Mouse (Mus musculus) MEL (cell line): ENCODE data around the gene Gpr27.

Experiments used
- CTCF ChIP-seq, 3 experiments: IDR thresholded peaks in 2 of 3; conservative IDR thresholded peaks in 1 of 3; 2 replicates each; pipeline ENCODE4 v1.5.1; 2011 to 2012; ENCODE audit warnings: low read length in 3 of 3, low read depth in 2 of 3, mild to moderate bottlenecking in 2 of 3, improper control_type of control experiment in 1 of 3, inconsistent platforms in 1 of 3, mixed read lengths in 1 of 3, moderate library complexity in 1 of 3; ENCODE audit not compliant: control insufficient read depth in 1 of 3, insufficient read depth in 1 of 3, poor library complexity in 1 of 3, severe bottlenecking in 1 of 3
- EP300 ChIP-seq, 2 experiments: IDR thresholded peaks; 2 replicates each; pipeline ENCODE4 v1.6.1; 2011; ENCODE audit warnings: improper control_type of control experiment in 2 of 2, low read length in 2 of 2, low read depth in 1 of 2, mild to moderate bottlenecking in 1 of 2
- GABPA ChIP-seq: IDR thresholded peaks from 2 replicates; pipeline ENCODE4 v1.6.1; 2012; ENCODE audit warnings: low read depth, mild to moderate bottlenecking, inconsistent platforms, low read length, improper control_type of control experiment, moderate library complexity
- HCFC1 ChIP-seq: IDR thresholded peaks from 2 replicates; pipeline ENCODE4 v1.6.1; 2012; ENCODE audit warnings: low read depth, mild to moderate bottlenecking, inconsistent platforms, low read length, improper control_type of control experiment, moderate library complexity
- NELFE ChIP-seq: IDR thresholded peaks from 2 replicates; pipeline ENCODE4 v1.6.1; 2011; ENCODE audit warnings: low read depth, low read length, improper control_type of control experiment
- POLR2A ChIP-seq, 2 experiments: IDR thresholded peaks; 2 replicates each; pipeline ENCODE4 v1.6.1; 2011 to 2012; ENCODE audit warnings: low read length in 2 of 2, mild to moderate bottlenecking in 2 of 2, control low read depth in 1 of 2, improper control_type of control experiment in 1 of 2, low read depth in 1 of 2, moderate library complexity in 1 of 2; ENCODE audit not compliant: control insufficient read depth in 1 of 2, insufficient read depth in 1 of 2, poor library complexity in 1 of 2
- POLR2AphosphoS5 ChIP-seq: IDR thresholded peaks from 2 replicates; pipeline ENCODE4 v1.6.1; 2012; ENCODE audit warnings: low read depth, borderline replicate concordance, mild to moderate bottlenecking, inconsistent platforms, low read length, moderate library complexity, mixed read lengths
- RCOR1 ChIP-seq: IDR thresholded peaks from 2 replicates; pipeline ENCODE4 v1.6.1; 2012; ENCODE audit warnings: low read depth, mild to moderate bottlenecking, inconsistent platforms, low read length, improper control_type of control experiment
- TAL1 ChIP-seq: IDR thresholded peaks from 2 replicates; pipeline ENCODE4 v1.6.1; 2012; ENCODE audit warnings: mild to moderate bottlenecking, inconsistent platforms, low read length, moderate library complexity, mixed read lengths
- TBP ChIP-seq: IDR thresholded peaks from 2 replicates; pipeline ENCODE4 v1.8.0; 2011; ENCODE audit warnings: low read depth, low read length, improper control_type of control experiment
- USF1 ChIP-seq: IDR thresholded peaks from 2 replicates; pipeline ENCODE4 v1.6.1; 2014; ENCODE audit warnings: low read depth, mild to moderate bottlenecking, inconsistent platforms, low read length, improper control_type of control experiment, moderate library complexity
- ZMIZ1 ChIP-seq: IDR thresholded peaks from 2 replicates; pipeline ENCODE4 v1.6.1; 2012; ENCODE audit warnings: low read depth, mild to moderate bottlenecking, inconsistent platforms, low read length, improper control_type of control experiment, moderate library complexity
- ZNF384 ChIP-seq: IDR thresholded peaks from 2 replicates; pipeline ENCODE4 v1.6.1; 2012; ENCODE audit warnings: low read depth, mild to moderate bottlenecking, inconsistent platforms, low read length, improper control_type of control experiment

GRCm38 (mm10) chr6:99649307-99649706 lies 43.2 kb upstream of the Gpr27 start:
- TF ChIP-seq RCOR1 (no peak), POLR2A (IDR thresholded peaks at IDR 0.05; ENCODE audit: control insufficient read depth in 1 of 2, insufficient read depth in 1 of 2, low read depth in 1 of 2, low read length in 2 of 2, poor library complexity in 1 of 2) (no peak), EP300 (IDR thresholded peaks at IDR 0.05; ENCODE audit: low read depth in 1 of 2, low read length in 2 of 2) (no peak), TAL1 (no peak), POLR2AphosphoS5 (no peak), NELFE (no peak), CTCF (IDR thresholded peaks at IDR 0.05 in 2 of 3, conservative IDR thresholded peaks at IDR 0.05 in 1 of 3; ENCODE audit: control insufficient read depth in 1 of 3, insufficient read depth in 1 of 3, low read depth in 2 of 3, low read length in 3 of 3, poor library complexity in 1 of 3, severe bottlenecking in 1 of 3) (no peak), TBP (no peak), ZMIZ1 (no peak), ZNF384 (no peak), GABPA (no peak), USF1 (no peak), HCFC1 (no peak)
